Mouse (Mus musculus) ES-E14 (cell line): ENCODE measurements around the gene Inhbb. TPM values are rescaled to one million over a fixed set of nuclear protein-coding genes. Genes with fewer than 3 reads are reported as not detected.

Experiments
- DNase-seq: peaks from one replicate; pipeline ENCODE4 v3.0.0-alpha.2; 2013; ENCODE audit warnings: low read depth, low spot score
- H3K27ac ChIP-seq: 2 replicates; pipeline ENCODE4 v1.5.1; 2012; ENCODE audit warnings: low read depth, mild to moderate bottlenecking, low read length, moderate library complexity, mixed read lengths; ENCODE audit not compliant: poor library complexity, insufficient read depth, severe bottlenecking
- H3K36me3 ChIP-seq: 2 replicates; pipeline ENCODE4 v1.6.1; 2012; ENCODE audit warnings: mild to moderate bottlenecking, low read length, moderate library complexity, mixed read lengths; ENCODE audit not compliant: control insufficient read depth, poor library complexity, insufficient read depth, severe bottlenecking
- H3K4me1 ChIP-seq, 2 experiments: fragments of 150-350 bp in 1 of 2; sonication (generic) in 1 of 2; 2 replicates each; pipeline ENCODE4 v1.6.1; 2012; ENCODE audit warnings: low read length in 2 of 2, mild to moderate bottlenecking in 1 of 2, mixed read lengths in 1 of 2; ENCODE audit not compliant: control insufficient read depth in 2 of 2, insufficient read depth in 2 of 2, poor library complexity in 1 of 2
- H3K4me3 ChIP-seq, 2 experiments: fragments of 150-350 bp in 1 of 2; sonication (generic) in 1 of 2; 2 replicates each; pipeline ENCODE4 v1.5.1; 2012; ENCODE audit warnings: low read length in 2 of 2, low read depth in 1 of 2, mild to moderate bottlenecking in 1 of 2, mixed read lengths in 1 of 2; ENCODE audit not compliant: insufficient read depth in 1 of 2, poor library complexity in 1 of 2, severe bottlenecking in 1 of 2
- H3K9ac ChIP-seq: 2 replicates; pipeline ENCODE4 v1.6.1; 2012; ENCODE audit warnings: low read depth, mild to moderate bottlenecking, low read length, mixed read lengths; ENCODE audit not compliant: poor library complexity, insufficient read depth, severe bottlenecking
- H3K9me3 ChIP-seq: fragments of 150-350 bp; sonication (generic); 2 replicates; pipeline ENCODE4 v1.6.1; 2012; ENCODE audit warnings: low read depth, mild to moderate bottlenecking, low read length; ENCODE audit not compliant: control insufficient read depth, insufficient read depth
- CHD2 ChIP-seq: IDR thresholded peaks from 2 replicates; pipeline ENCODE4 v1.6.1; 2014; ENCODE audit warnings: mild to moderate bottlenecking, low read depth, low read length, inconsistent platforms
- HCFC1 ChIP-seq: IDR thresholded peaks from 2 replicates; pipeline ENCODE4 v1.6.1; 2012; ENCODE audit warnings: low read length, inconsistent platforms, borderline replicate concordance; ENCODE audit not compliant: insufficient read depth
- MAFK ChIP-seq: IDR thresholded peaks from 2 replicates; pipeline ENCODE4 v1.6.1; 2014; ENCODE audit warnings: mild to moderate bottlenecking, low read depth, low read length, inconsistent platforms; ENCODE audit not compliant: insufficient read depth
- ZC3H11A ChIP-seq: IDR thresholded peaks from 2 replicates; pipeline ENCODE4 v1.6.1; 2012; ENCODE audit warnings: low read depth, mild to moderate bottlenecking, inconsistent platforms, low read length, borderline replicate concordance
- ZNF384 ChIP-seq: IDR thresholded peaks from 2 replicates; pipeline ENCODE4 v1.6.1; 2012; ENCODE audit warnings: low read depth, low read length, inconsistent platforms
- in situ Hi-C, 2 experiments: fragments of 600-800 bp; cut with MboI; formaldehyde crosslinking; loops; one replicate each; pipeline ENCODE4 v1.15.1; 2025; ENCODE audit warnings: low sequenced_read_pairs in 2 of 2, inconsistent platforms in 1 of 2; ENCODE audit not compliant: unreplicated experiment in 2 of 2
- total RNA-seq: library from RNA; depleted of rRNA; stranded (reverse); fragments of 300-350 nt; gene quantifications from 2 replicates; pipeline ENCODE4 v1.2.3, GENCODE M21; 2012; rRNA removed

The Inhbb gene
- 25.8 and 63.4 TPM in 2 replicates for total RNA-seq

GRCm38 (mm10) chr1:119421576-119422421, at the start of gene Inhbb:
TSS of gene Inhbb (minus strand) at chr1:119422248.
- H3K9me3 ChIP-seq, result no peaks in the 10 kb centered on the region
- DNase-seq, result no peak
- peak within 1 kb of the TSS; percentile 72 to 92 for H3K4me3 ChIP-seq
- H3K27ac ChIP-seq, result peak within 1 kb of the TSS; percentile 60; the same call in 1 of the 2 replicates
- H3K9ac ChIP-seq, result peak within 1 kb of the TSS; percentile 91
- TF ChIP-seq ZC3H11A, result no peak
- in situ Hi-C loops, result no loop called here
- H3K36me3 ChIP-seq, result peaks cover 14% of the 10 kb centered on the region
- H3K4me1 ChIP-seq, result peaks cover 0 to 26% of the 10 kb centered on the region in 2 experiments; a peak in 2 of 4 replicates

- TF ChIP-seq ZC3H11A, result no peak
- peak; percentile 79 for DNase-seq
- Histone ChIP-seq H3K27ac (no peak overlapping the region), H3K4me1 (peaks cover 0 to 2% of the 10 kb centered on the region in 2 experiments; a peak in 1 of 4 replicates), H3K4me3 (no peak overlapping the region), H3K9ac (no peak overlapping the region), H3K9me3 (no peaks in the 10 kb centered on the region), H3K36me3 (no peaks in the 10 kb centered on the region)
- in situ Hi-C loops, result no loop called here
Measured at GRCm38 (mm10) chr1:119463386-119463785, 41.3 kb upstream of the Inhbb start.

- no peaks in the 10 kb centered on the region for H3K36me3 ChIP-seq
- peaks cover 0 to 7% of the 10 kb centered on the region in 2 experiments; a peak in 1 of 4 replicates for H3K4me1 ChIP-seq
- no peak overlapping the region for H3K27ac ChIP-seq
- H3K9ac ChIP-seq, result no peak overlapping the region
- no peak for DNase-seq
- no peak overlapping the region for H3K4me3 ChIP-seq
- TF ChIP-seq ZC3H11A (no peak), HCFC1 (no peak), CHD2 (no peak), ZNF384 (no peak)
- in situ Hi-C loops, result no loop called here
- H3K9me3 ChIP-seq, result no peaks in the 10 kb centered on the region
Measured at GRCm38 (mm10) chr1:119460062-119460461, 38.0 kb upstream of the Inhbb start.

- peak; percentile 54 for DNase-seq
- Histone ChIP-seq H3K4me3 (no peak overlapping the region), H3K9ac (no peak overlapping the region), H3K4me1 (peaks cover 3 to 20% of the 10 kb centered on the region in 2 experiments; a peak in 2 of 4 replicates), H3K9me3 (no peaks in the 10 kb centered on the region), H3K36me3 (no peaks in the 10 kb centered on the region), H3K27ac (no peak overlapping the region)
- TF ChIP-seq ZC3H11A (peak; percentile 64; the same call in 1 of the 2 replicates), CHD2 (no peak), ZNF384 (peak; percentile 98)
- in situ Hi-C loops, result no loop called here
Measured at GRCm38 (mm10) chr1:119457993-119458605, 36.1 kb upstream of the Inhbb start.

- H3K4me1 ChIP-seq, result peaks cover 3 to 22% of the 10 kb centered on the region in 2 experiments; a peak in 2 of 4 replicates
Measured at GRCm38 (mm10) chr1:119457528-119457855, 35.4 kb upstream of the Inhbb start.

More at GRCm38 (mm10) chr1:119457528-119457855, 35.4 kb upstream of the Inhbb start:
- H3K9ac ChIP-seq, result no peak overlapping the region
- no peaks in the 10 kb centered on the region for H3K36me3 ChIP-seq
- no peak overlapping the region for H3K27ac ChIP-seq
- H3K4me3 ChIP-seq, result no peak overlapping the region
- H3K9me3 ChIP-seq, result no peaks in the 10 kb centered on the region
- DNase-seq, result no peak
- TF ChIP-seq HCFC1, result no peak
- TF ChIP-seq ZNF384, result no peak
- no peak for TF ChIP-seq CHD2
- TF ChIP-seq ZC3H11A, result no peak
- TF ChIP-seq MAFK, result no peak
- in situ Hi-C loops, result no loop called here
